Mouse (Mus musculus) heart, postnatal 0 days (tissue): ENCODE results near the gene Zfp715. TPM values are rescaled to one million over a fixed set of nuclear protein-coding genes. Genes with fewer than 3 reads are reported as not detected.

Source experiments
- ATAC-seq: fragments of 200-750 bp; cut with Nextera tagmentation; 2 replicates; pipeline ENCODE4 v1.8.0; 2017; ENCODE audit warnings: low read depth, moderate number of reproducible peaks, moderate library complexity; ENCODE audit not compliant: insufficient read depth
- DNase-seq: peaks from one replicate; pipeline ENCODE4 v3.0.0-alpha.2; 2016; ENCODE audit warnings: low spot score
- H3K27ac ChIP-seq: fragments of 300-500 bp; sonication (generic); 2 replicates; pipeline ENCODE4 v1.5.1; 2014; ENCODE audit warnings: low read depth, mild to moderate bottlenecking
- H3K27me3 ChIP-seq: fragments of 300-500 bp; sonication (generic); 2 replicates; pipeline ENCODE4 v1.6.1; 2014; ENCODE audit warnings: low read length, mixed read lengths; ENCODE audit not compliant: control insufficient read depth, insufficient read depth
- H3K36me3 ChIP-seq: fragments of 300-500 bp; sonication (generic); replicated peaks from 2 replicates; pipeline ENCODE4 v1.6.1; 2014; ENCODE audit warnings: low read length, mixed read lengths; ENCODE audit not compliant: control insufficient read depth, insufficient read depth
- H3K4me1 ChIP-seq: fragments of 300-500 bp; sonication (generic); 2 replicates; pipeline ENCODE4 v1.6.1; 2014; ENCODE audit warnings: antibody characterized with exemption; ENCODE audit not compliant: control insufficient read depth, insufficient read depth
- H3K4me2 ChIP-seq: fragments of 300-500 bp; sonication (generic); 2 replicates; pipeline ENCODE4 v1.6.1; 2014; ENCODE audit warnings: low read depth, mild to moderate bottlenecking, low read length, moderate library complexity
- H3K4me3 ChIP-seq: fragments of 300-500 bp; sonication (generic); 2 replicates; pipeline ENCODE4 v1.5.1; 2014; ENCODE audit warnings: low read depth, low read length
- H3K9ac ChIP-seq: fragments of 300-500 bp; sonication (generic); replicated peaks from 2 replicates; pipeline ENCODE4 v1.6.1; 2014; ENCODE audit warnings: low read depth, low read length, mixed read lengths
- H3K9me3 ChIP-seq: fragments of 300-500 bp; sonication (generic); replicated peaks from 2 replicates; pipeline ENCODE4 v1.6.1; 2016; ENCODE audit warnings: low read length; ENCODE audit not compliant: control insufficient read depth
- CTCF ChIP-seq: IDR thresholded peaks from 2 replicates; pipeline ENCODE4 v1.5.1; 2016; ENCODE audit warnings: antibody characterized with exemption, control low read depth, low read depth
- EP300 ChIP-seq: IDR thresholded peaks from 2 replicates; pipeline ENCODE4 v1.6.1; 2016; ENCODE audit warnings: antibody characterized with exemption, low read depth
- WGBS: fragments of 180-500 bp; shearing (Covaris S2); extraction: QIAGEN DNeasy Blood & Tissue Kit; methylation state at CpG from one replicate; pipeline ENCODE4 v1.1.7; 2014; 5-methylcytosine and 5-hydroxymethylcytosine counted together
- polyA plus RNA-seq: library from polyadenylated mRNA; unstranded; fragments of >200 nt; fragmentation: Nextera tagmentation; extraction: Ambion mirVana; gene quantifications from 2 replicates; pipeline ENCODE4 v1.2.1, GENCODE M21; 2015
- total RNA-seq: library from RNA; depleted of rRNA; stranded (reverse); fragments of >200 nt; gene quantifications from 2 replicates; pipeline ENCODE4 v1.2.3, GENCODE M21; 2014; ENCODE audit warnings: low replicate concordance

Zfp715 gene
- total and polyA plus RNA-seq, 2 experiments from 2014 or later: 8.3 to 13.1 TPM

DNA sequence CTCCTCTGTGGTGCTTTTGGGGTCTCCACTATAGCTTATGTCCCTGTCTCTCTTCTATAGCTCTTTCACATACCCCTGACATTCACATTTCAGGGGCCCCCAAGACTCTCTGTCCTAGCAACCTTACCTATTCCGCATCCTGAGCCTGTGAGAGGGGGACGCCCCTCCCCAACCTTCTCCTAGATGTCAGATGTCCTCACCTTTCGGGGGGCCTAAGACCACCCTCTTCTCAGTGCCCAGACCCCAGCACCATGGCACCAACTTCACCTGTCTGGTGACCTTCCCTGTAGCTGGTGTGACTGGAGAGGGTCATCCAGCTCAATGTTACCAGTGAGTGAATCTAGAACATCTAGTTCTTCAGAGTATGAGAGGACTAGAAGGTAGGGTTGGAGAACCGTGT, 31.4 kb upstream of the Zfp715 start:
- ATAC-seq (no peak), DNase-seq (no peak)
- no peak overlapping the region for H3K9ac ChIP-seq
- H3K4me3 ChIP-seq: no peak overlapping the region
- TF ChIP-seq EP300 (no peak), CTCF (no peak)
- no peaks in the 10 kb centered on the region for H3K36me3 ChIP-seq
- no peaks in the 10 kb centered on the region for H3K27me3 ChIP-seq
- no peaks in the 10 kb centered on the region for H3K4me1 ChIP-seq
- no peak overlapping the region for H3K27ac ChIP-seq
- no peak overlapping the region for H3K4me2 ChIP-seq
- H3K9me3 ChIP-seq: no peaks in the 10 kb centered on the region
- WGBS: 67% methylated on average over 4 of the region's 4 CpGs

DNA sequence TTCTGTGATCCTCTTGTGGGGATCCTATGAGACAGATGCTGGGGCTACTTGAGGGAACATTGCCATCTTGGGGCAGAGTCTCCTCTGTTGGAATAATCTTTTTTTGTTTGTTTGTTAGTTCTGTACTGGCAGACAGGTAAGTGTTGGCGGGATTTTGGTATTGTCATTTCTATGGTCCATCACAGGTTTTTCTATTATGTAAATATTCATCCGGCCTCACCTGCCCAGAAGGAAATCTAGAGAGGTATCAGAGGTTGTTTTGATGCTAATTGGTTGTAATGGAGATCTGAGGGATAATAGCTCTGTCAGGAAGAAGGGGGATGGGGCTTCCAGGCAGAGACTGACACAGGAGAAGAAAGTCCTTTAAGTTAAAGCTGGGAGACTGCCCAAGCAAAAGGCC, 30.9 kb upstream of the Zfp715 start:
- Histone ChIP-seq H3K27ac (no peak overlapping the region), H3K9me3 (no peaks in the 10 kb centered on the region), H3K9ac (no peak overlapping the region), H3K4me1 (no peaks in the 10 kb centered on the region), H3K27me3 (no peaks in the 10 kb centered on the region), H3K4me3 (no peak overlapping the region), H3K4me2 (no peak overlapping the region), H3K36me3 (no peaks in the 10 kb centered on the region)
- ATAC-seq (no peak), DNase-seq (no peak)
- TF ChIP-seq EP300: no peak
- no peak for TF ChIP-seq CTCF
- 62% methylated on average over 2 of the region's 2 CpGs for WGBS

DNA sequence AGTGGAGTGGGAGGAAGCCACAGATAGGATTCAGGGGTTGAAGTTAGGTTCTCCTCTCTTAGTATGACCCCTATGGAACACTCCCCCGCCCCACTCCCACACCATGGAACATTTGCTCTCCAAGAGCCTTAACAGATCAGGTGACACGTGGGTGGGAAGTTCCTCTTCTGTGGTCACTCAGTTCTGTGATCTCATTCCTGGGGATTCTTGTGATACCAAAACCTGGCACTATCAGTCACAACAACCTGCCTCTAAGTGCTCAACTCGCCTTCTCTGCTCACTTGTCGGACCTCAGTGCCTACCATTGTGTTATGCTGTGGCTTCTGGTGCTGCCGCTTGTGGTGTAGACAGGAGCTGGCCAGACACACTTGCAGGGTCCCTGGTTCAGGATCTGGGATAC, 30.1 kb upstream of the Zfp715 start:
- DNase-seq: no peak
- ATAC-seq: no peak
- H3K27ac ChIP-seq: no peak overlapping the region
- no peak overlapping the region for H3K4me3 ChIP-seq
- no peak overlapping the region for H3K4me2 ChIP-seq
- 53% methylated on average over 5 of the region's 5 CpGs for WGBS
- H3K9ac ChIP-seq: no peak overlapping the region
- no peaks in the 10 kb centered on the region for H3K36me3 ChIP-seq
- no peaks in the 10 kb centered on the region for H3K4me1 ChIP-seq
- no peaks in the 10 kb centered on the region for H3K9me3 ChIP-seq
- no peaks in the 10 kb centered on the region for H3K27me3 ChIP-seq
- TF ChIP-seq EP300 (no peak), CTCF (no peak)

DNA sequence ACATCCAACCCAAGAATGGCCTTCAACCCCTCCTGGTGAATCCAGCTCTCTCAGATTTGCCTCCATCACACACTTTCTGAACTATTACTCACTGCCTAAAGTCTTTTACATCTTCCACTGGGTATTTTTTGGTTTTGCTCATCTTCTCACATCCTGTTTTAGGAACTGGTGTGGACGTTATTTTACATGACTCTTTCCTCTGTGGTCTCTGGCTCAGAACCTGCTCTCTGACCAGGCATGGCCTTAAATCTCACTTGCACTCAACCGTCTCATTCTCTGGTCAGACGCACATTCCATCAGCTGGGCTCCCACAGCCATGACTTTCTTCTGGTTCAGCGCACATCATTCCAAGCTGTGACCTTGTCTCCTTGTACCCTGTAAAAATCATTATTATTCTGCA, 27.7 kb upstream of the Zfp715 start:
- 75% methylated on average over 4 of the region's 4 CpGs for WGBS
- no peak overlapping the region for H3K27ac ChIP-seq
- H3K27me3 ChIP-seq: no peaks in the 10 kb centered on the region
- no peaks in the 10 kb centered on the region for H3K4me1 ChIP-seq
- DNase-seq (no peak), ATAC-seq (no peak)
- no peak overlapping the region for H3K4me2 ChIP-seq
- no peak overlapping the region for H3K9ac ChIP-seq
- H3K4me3 ChIP-seq: no peak overlapping the region
- H3K9me3 ChIP-seq: no peaks in the 10 kb centered on the region
- no peaks in the 10 kb centered on the region for H3K36me3 ChIP-seq
- no peak for TF ChIP-seq EP300
- TF ChIP-seq CTCF: no peak

DNA sequence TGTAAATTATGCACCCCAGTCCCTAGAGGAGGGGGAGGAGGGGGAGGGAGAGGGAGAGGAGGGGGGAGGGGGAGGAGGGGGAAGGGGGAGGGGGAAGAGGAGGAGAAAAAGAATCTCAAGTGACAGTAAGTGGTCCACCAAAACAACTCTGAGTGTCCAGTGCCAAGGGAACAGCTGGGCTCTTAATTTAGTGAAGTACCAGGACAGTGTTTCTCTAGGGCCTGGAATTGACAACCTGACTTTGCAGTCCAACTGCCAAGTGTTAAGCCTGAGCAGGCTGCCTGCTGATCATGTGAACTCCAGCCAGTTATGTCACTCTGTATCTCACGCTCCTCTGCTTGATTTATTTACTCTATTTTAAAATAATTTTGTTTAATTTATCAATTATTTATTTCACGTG, 20.8 kb upstream of the Zfp715 start:
- H3K4me3 ChIP-seq: no peak overlapping the region
- no peak overlapping the region for H3K4me2 ChIP-seq
- WGBS: 46% methylated on average over 2 of the region's 2 CpGs
- H3K27me3 ChIP-seq: no peaks in the 10 kb centered on the region
- no peaks in the 10 kb centered on the region for H3K36me3 ChIP-seq
- H3K9ac ChIP-seq: no peak overlapping the region
- H3K27ac ChIP-seq: no peak overlapping the region
- DNase-seq (no peak), ATAC-seq (no peak)
- TF ChIP-seq CTCF (no peak), EP300 (no peak)
- no peaks in the 10 kb centered on the region for H3K4me1 ChIP-seq
- no peaks in the 10 kb centered on the region for H3K9me3 ChIP-seq

DNA sequence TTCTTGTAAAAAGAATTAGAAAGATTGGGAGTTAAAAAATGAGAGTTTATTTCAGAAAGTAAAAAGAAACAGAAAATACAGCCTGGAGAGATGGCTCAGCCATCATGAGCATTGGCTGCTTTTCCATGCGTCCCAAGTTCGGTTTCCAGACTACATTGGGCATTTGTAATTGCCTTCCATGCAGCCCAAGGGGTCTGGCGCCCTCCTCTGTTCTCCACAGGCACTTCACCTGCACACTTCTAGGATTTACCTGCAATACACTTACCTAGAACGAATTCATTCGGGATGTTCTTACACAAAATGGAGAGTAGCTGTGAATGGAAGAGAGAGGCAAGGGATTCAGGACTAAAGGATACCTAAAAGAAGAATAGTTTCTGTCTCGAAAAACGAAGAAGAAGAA, 20.1 kb upstream of the Zfp715 start:
- no peaks in the 10 kb centered on the region for H3K4me1 ChIP-seq
- TF ChIP-seq CTCF: peak; percentile 68
- TF ChIP-seq EP300: no peak
- H3K4me2 ChIP-seq: no peak overlapping the region
- ATAC-seq (no peak), DNase-seq (no peak)
- whole genome bisulfite sequencing: 32% methylated on average over 5 of the region's 7 CpGs
- H3K4me3 ChIP-seq: no peak overlapping the region
- H3K9me3 ChIP-seq: no peaks in the 10 kb centered on the region
- H3K27ac ChIP-seq: no peak overlapping the region
- no peaks in the 10 kb centered on the region for H3K36me3 ChIP-seq
- no peaks in the 10 kb centered on the region for H3K27me3 ChIP-seq
- no peak overlapping the region for H3K9ac ChIP-seq
